Mouse (Mus musculus) gastrocnemius, adult 2 months (tissue): Measurements from ENCODE around the gene Ercc4. TPM values are rescaled to one million over a fixed set of nuclear protein-coding genes. Genes with fewer than 3 reads are reported as not detected.
A peak's percentile ranks its signal among the peaks of the same experiment; 100 is the strongest.
"Not testable (repeated sequence)": the region's sequence is repeated elsewhere in the genome, so short reads cannot be mapped to it uniquely, and the experiment has no call there.

Experiments used
- DNase-seq: peaks from one replicate; pipeline ENCODE4 v3.0.0; 2022
- H3K27ac ChIP-seq: fragments of 200-600 bp; 2 replicates; pipeline ENCODE4 v1.8.1; 2022; ENCODE audit warnings: mild to moderate bottlenecking
- H3K4me3 ChIP-seq: fragments of 200-600 bp; 2 replicates; pipeline ENCODE4 v1.8.1; 2022; ENCODE audit warnings: mild to moderate bottlenecking, moderate library complexity
- CTCF ChIP-seq: fragments of 200-600 bp; IDR thresholded peaks from 2 replicates; pipeline ENCODE4 v1.8.1; 2022; ENCODE audit warnings: antibody characterized with exemption, mild to moderate bottlenecking, moderate library complexity
- intact Hi-C: fragments of 180-260 bp; cut with DNase I; formaldehyde crosslinking; loops from one replicate; pipeline ENCODE4 v1.15.1; 2025
- long read RNA-seq, 2 experiments: library from polyadenylated mRNA; stranded (forward); transcript quantifications; one replicate each; pipeline ENCODE4 v2.0.0; 2021
- total RNA-seq, 2 experiments: library from RNA; stranded (reverse); gene quantifications; 2 replicates each; pipeline ENCODE4 v1.2.3; 2021

The Ercc4 gene
- total RNA-seq, result 1 to 10 TPM; 4.4 to 5.7 TPM
- long read RNA-seq, experiment 1, transcript Ercc4-201 (11 exons, 3,480 nt), result major isoform, 9 of 14 reads
- long read RNA-seq, experiment 1, partial matches to known transcripts, result 1 of 14 reads
- long read RNA-seq, experiment 1, other reads (novel, unspliced or antisense), result 4 of 14 reads
- long read RNA-seq, experiment 2, partial matches to known transcripts, result 1 of 6 reads
- long read RNA-seq, experiment 2, other reads (novel, unspliced or antisense), result 1 of 6 reads

DNA sequence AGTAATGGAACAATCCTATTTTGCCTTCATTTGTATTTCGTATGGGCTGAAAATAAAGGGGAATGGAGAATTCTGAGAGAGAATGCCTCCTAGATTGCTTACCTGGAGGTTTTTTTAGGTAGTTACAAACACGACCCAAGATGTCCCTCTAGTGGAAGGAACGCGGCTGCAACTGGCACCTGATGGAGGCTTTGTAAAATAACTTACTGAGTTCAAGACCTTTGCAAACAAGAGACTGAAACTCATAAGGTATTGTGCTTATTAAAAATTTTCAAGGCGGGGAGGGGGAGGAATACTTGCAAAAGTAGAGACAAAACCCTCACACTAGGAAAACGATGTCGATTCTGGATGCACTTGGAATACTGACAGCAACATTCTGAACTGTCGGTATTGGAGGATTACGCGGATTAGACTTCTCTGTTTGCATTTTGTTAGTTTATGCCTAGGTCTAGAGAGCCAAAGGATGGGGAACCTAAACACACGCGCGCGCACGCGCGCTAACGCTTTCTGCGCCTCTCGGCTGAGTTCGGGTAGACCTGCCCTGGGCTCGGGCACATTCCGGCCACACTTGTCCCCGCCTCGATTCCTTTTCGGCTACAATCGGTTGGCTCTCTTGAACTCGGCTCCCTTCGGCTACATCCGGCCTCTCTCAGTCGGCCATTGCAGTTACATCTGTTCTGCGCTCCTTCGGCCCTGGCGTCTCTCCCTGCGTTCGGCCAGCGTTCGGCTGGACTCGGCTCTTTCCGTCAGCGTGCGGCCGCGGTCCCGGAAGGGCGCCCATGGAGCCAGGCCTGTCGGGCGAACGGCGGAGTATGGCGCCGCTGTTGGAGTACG lies at the start of gene Ercc4:
Ercc4 (plus strand) TSS at position 529 of the 834 bp plus-strand sequence.
- TF ChIP-seq CTCF, result no peak; the same call in 1 of the 2 replicates
- Histone ChIP-seq H3K27ac (peak within 1 kb of the TSS; percentile 92), H3K4me3 (peak within 1 kb of the TSS; percentile 90)
- intact Hi-C loops, result loop anchor here (10.0 kb wide), 1 partner anchor 1045 kb away; no protein-coding TSS in a partner anchor
- peak; percentile 97 for DNase-seq

DNA sequence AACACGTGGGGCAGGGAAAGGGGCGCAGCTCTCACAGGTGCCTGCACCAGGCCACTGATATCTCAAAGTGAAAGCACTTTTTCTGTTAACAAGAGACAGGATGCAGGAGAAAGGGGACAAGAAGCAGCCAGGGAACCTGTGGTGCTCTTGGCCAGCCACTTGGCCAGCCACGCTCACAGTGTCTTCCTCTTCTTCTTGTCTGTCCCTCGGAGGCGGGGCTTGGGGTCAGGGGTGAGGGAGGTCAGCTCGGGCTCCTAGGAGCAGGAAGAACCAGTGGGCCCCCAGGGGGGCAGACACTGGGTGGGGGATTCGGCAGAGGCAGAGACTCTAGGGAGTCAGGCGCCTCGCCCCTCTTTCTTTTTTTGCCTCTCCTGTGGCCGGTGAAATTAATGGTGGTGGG lies 48.4 kb upstream of the Ercc4 start:
- Histone ChIP-seq H3K27ac (no peak overlapping the region), H3K4me3 (no peak overlapping the region)
- no peak for TF ChIP-seq CTCF
- intact Hi-C loops, result no loop called here
- no peak for DNase-seq

DNA sequence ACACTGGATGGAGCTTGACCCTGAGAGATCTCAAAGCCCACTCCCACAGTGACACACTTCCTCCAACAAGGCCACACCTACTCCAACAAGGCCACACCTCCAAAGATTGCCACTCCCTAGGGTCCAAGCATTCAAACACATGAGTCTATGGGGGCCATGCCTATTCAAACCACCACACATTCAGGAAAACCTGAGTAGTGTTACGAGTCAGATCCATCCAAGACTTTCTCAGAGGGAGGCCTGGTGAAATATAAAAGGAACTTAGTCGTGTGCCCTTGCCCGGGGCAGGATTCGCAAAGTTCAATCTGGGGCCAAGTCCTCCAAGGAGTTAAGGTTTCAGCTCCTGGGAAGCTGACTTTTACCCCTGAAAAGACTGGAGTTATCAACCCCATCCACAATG lies 35.3 kb upstream of the Ercc4 start:
- TF ChIP-seq CTCF, result no peak
- intact Hi-C loops, result no loop called here
- DNase-seq, result no peak
- H3K4me3 ChIP-seq, result no peak overlapping the region
- H3K27ac ChIP-seq, result no peak overlapping the region

DNA sequence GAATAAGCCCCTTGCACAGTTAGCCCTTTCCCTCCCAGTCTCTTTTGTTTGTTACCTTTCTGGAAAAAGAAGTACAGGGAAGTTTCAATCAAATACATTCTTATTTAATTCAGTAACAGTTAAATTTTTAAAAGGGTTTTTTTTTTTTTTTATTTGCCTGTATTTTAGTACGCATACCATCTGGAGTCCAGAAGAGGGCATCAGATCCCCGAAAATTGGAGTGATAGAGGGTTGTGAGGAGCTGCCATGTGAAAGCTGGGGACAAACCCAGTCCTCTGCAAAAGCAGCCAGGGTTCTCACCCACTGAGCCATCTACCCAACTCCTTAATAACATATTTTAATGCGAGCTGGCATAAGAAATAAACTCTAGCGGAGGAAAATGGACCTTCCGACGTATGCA lies 29.3 kb upstream of the Ercc4 start:
- H3K27ac ChIP-seq, result no peak overlapping the region
- intact Hi-C loops, result no loop called here
- TF ChIP-seq CTCF, result no peak
- DNase-seq, result no peak
- no peak overlapping the region for H3K4me3 ChIP-seq

DNA sequence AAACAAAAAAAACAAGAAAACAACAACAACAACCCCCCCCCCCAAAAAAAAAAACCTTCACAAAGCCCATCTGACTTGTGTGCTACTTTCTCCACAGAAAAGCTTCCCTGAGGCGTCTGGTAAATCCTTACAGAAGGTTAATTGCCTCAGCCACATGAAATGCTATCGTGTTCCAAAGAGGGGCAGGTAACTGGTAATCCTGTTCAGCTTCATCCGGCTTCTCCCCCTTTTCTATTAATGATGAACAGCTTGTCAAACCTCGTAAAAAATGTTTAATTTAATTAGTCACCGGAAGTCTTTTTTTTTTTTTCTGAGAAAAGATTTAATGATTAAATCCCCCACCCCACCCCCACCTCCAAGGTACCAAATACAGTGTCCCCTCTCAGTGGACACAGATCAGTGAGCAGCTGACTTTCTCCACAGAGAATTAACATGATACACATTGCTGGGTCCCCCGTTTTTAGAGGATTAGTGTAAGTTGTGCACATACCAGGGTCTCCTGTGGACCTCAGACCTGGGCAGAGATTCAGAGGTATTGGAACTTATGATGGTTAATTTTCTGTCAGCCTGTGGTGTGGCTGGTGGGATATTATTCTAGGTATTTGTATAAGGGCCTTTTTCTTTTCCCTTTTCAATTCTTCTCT lies 26.2 kb upstream of the Ercc4 start:
- H3K27ac ChIP-seq, result no peak overlapping the region
- intact Hi-C loops, result no loop called here

DNA sequence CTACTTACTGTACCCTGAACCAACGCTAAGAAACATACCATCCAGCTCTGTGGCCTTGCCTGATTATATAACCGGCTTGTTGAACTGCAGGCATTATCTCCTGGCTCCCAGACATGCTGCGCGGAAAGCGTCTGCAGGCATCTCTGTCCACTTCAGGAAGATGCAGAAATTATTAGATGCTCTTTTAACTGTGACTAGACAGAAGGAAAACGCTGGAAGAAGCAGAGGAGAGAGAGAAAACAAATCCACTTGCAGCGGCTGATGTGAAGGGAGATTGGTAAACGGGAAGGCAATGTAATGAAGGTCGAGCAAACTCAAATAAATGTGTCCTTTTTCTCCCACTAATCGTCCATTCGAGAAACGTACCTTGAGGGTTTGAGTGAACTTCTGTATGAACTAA lies 1.1 kb upstream of the Ercc4 start:
- DNase-seq, result no peak
- Histone ChIP-seq H3K27ac (no peak overlapping the region), H3K4me3 (no peak overlapping the region)
- no peak for TF ChIP-seq CTCF
- intact Hi-C loops, result loop anchor here (10.0 kb wide), 1 partner anchor 1046 kb away; no protein-coding TSS in a partner anchor

More for the DNA sequence above, 26.2 kb upstream of the Ercc4 start:
- no peak for DNase-seq
- TF ChIP-seq CTCF, result no peak
- H3K4me3 ChIP-seq, result no peak overlapping the region

DNA sequence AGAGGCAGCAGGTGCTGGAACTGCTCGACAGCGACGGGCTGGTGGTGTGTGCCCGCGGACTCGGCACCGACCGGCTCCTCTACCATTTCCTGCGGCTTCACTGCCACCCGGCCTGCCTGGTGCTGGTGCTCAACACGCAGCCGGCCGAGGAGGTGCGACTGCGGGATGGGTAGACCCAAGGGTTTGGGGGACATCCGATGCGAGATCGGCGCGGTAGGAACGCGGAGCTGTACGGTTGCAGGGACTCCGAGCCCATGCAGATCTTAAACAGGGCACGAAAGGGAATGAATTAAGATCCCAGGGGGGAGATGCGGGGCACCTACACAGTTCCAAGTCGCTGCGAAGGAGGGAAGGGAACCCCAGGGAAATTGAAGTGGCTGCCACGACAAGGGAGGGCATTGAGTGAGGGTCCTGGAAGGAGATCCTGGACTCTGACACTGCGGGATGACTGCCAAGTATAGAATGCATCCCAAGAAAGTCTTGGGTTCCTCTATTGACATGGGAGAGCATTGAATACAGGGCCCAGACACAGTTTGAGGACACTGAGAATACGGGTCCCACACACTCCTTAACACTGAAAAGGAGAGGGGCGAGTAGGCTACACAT lies 609 bp downstream of the Ercc4 start:
- no peak for TF ChIP-seq CTCF
- intact Hi-C loops, result loop anchor here (10.0 kb wide), 2 partner anchors 555 to 1045 kb away; partner anchors contain the start of gene Parn
- Histone ChIP-seq H3K27ac (peak overlapping the region; percentile 92), H3K4me3 (peak overlapping the region; percentile 90)
- DNase-seq, result no peak

DNA sequence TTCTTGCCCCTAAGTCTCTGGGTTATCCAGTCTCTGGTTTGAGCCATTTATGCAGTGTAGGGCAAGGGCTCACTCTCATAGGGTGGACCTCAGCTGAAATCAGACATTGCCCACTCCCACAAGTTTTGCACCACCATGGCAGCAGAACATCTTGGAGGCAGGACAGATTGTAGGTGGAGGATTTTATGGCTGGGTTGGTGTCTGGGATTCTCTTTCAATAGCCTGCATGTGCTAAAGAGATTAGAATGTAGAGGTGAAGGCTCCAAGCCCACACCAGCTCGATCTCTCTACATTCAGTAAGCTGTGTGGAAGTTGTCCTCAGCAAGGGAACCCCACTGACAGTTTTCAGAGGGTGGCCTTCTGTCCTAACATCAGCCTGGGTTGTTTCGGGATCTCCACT lies 5.3 kb downstream of the Ercc4 start:
- intact Hi-C loops, result loop anchor here (10.0 kb wide), 1 partner anchor 550 kb away; the partner anchor contains the start of gene Parn
- H3K4me3 ChIP-seq, result no peak overlapping the region
- no peak for TF ChIP-seq CTCF
- DNase-seq, result no peak
- H3K27ac ChIP-seq, result no peak overlapping the region

DNA sequence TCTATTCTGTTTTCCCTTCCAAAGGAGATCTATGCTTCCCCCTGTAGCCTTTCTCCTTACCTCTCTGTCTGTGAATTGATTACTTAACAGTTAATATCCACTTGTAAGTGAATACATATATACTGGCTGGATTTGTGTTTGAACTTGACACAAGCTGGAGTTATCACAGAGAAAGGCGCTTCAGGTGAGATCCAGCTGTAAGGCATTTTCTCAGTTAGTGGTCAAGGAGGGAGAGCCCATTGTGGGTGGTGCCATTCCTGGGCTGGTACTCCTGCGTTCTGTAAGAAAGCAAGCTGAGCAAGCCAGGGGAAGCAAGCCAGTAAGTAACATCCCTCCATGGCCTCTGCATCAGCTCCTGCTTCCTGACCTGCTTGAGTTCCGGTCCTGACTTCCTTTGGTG lies 6.0 kb downstream of the Ercc4 start:
- intact Hi-C loops, result loop anchor here (10.0 kb wide), 1 partner anchor 549 kb away; the partner anchor contains the start of gene Parn
- H3K4me3 ChIP-seq, DNase-seq: not testable (repeated sequence)

DNA sequence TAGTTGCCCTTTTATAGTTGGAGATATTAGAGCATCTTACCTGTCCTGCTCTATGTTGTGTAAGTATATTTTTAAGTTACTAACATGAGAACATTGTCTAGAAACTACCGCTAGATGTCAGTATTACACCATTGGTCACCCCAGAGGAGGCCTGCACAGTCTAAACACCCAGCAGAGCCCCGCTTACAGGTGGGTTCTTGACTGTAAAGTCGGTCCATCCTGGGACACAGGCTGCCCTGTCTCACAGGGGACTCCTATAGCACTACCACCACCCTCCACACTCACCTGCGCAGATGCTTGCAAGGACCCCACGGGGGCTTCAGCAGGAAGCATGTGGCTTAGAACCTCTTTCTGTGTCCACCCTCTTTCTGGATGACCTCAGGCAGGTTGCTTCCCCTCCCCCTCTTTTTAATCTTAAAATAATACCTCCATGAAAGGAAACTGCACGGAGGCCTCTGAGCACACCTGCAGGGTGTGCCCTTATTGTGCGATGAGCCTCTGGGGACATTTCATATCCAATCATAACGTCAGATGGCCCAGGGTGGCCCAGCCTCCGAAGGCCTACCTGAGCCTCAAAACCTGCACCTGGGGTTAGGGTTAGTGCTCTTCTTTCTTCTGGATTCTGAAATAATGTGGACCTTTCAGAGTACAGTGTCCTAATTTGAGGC lies 7.9 kb downstream of the Ercc4 start:
- intact Hi-C loops, result loop anchor here (1.0 to 10.0 kb wide), 2 partner anchors 323 to 547 kb away; partner anchors contain the start of gene Parn
- H3K27ac ChIP-seq, result no peak overlapping the region
- TF ChIP-seq CTCF, result peak; percentile 83
- peak; percentile 46 for DNase-seq
- H3K4me3 ChIP-seq, result no peak overlapping the region

More for the DNA sequence above, 6.0 kb downstream of the Ercc4 start:
- not testable (repeated sequence) for H3K27ac ChIP-seq

DNA sequence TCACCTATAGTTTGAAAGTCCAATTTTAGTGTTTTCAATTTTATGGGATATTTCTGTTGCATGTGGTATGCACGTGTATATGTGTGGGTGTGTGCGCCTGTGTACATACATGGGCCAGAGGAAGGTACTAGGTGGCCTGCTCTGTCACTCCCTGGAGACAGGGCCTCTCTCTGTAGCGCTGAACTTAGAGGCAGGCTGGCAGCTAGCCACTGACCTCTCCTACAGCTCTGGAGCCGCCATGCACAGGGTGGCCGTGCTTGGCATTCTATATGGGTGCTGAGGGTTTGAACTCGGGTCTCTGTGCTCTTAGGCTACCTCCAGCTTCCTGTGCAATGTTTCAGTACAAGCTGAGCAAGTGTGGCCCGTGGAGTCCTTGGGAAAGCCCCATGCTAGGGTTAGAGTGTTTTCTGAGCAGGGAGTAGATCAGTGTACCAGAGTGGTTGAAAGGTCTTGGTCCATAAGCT lies 8.5 kb downstream of the Ercc4 start:
- no peak overlapping the region for H3K27ac ChIP-seq
- no peak overlapping the region for H3K4me3 ChIP-seq
- no peak for TF ChIP-seq CTCF
- DNase-seq, result no peak
- intact Hi-C loops, result loop anchor here (1.0 to 10.0 kb wide), 3 partner anchors 322 to 614 kb away; partner anchors contain the start of gene Parn
